Mouse (Mus musculus) liver, embryonic 14.5 days (tissue): ENCODE results near the gene Gtf2a1. TPM values are rescaled to one million over a fixed set of nuclear protein-coding genes. Genes with fewer than 3 reads are reported as not detected.

ENCODE experiments used
- ATAC-seq: fragments of 200-750 bp; cut with Nextera tagmentation; 2 replicates; pipeline ENCODE4 v1.8.0; 2017; ENCODE audit warnings: moderate number of reproducible peaks, mild to moderate bottlenecking, moderate library complexity; ENCODE audit not compliant: insufficient read depth
- DNase-seq, 3 experiments: peaks; one replicate each; pipeline ENCODE4 v3.0.0-alpha.2; 2012 to 2013; ENCODE audit warnings: low read depth in 3 of 3, low spot score in 3 of 3
- H3K27ac ChIP-seq: fragments of 300-500 bp; sonication (generic); 2 replicates; pipeline ENCODE4 v1.5.1; 2014; ENCODE audit warnings: moderate library complexity, mild to moderate bottlenecking, control low read depth, inconsistent platforms
- H3K27me3 ChIP-seq: fragments of 300-500 bp; sonication (generic); 2 replicates; pipeline ENCODE4 v1.6.1; 2014; ENCODE audit warnings: mild to moderate bottlenecking, low read length, moderate library complexity; ENCODE audit not compliant: control insufficient read depth, insufficient read depth
- H3K36me3 ChIP-seq: fragments of 300-500 bp; sonication (generic); replicated peaks from 2 replicates; pipeline ENCODE4 v1.6.1; 2014; ENCODE audit warnings: low read depth; ENCODE audit not compliant: control insufficient read depth, insufficient read depth
- H3K4me1 ChIP-seq, 2 experiments: fragments of 200-500 bp in 1 of 2; fragments of 300-500 bp in 1 of 2; sonication (generic) in 1 of 2; replicated peaks; 2 replicates each; pipeline ENCODE4 v1.6.1; 2012 to 2014; ENCODE audit warnings: antibody characterized with exemption in 1 of 2, inconsistent platforms in 1 of 2, low read length in 1 of 2; ENCODE audit not compliant: control insufficient read depth in 2 of 2, insufficient read depth in 2 of 2
- H3K4me2 ChIP-seq: fragments of 300-500 bp; sonication (generic); 2 replicates; pipeline ENCODE4 v1.6.1; 2014; ENCODE audit warnings: low read depth, mild to moderate bottlenecking, control low read depth, moderate library complexity
- H3K4me3 ChIP-seq, 2 experiments: fragments of 200-500 bp in 1 of 2; fragments of 300-500 bp in 1 of 2; sonication (generic) in 1 of 2; 2 replicates each; pipeline ENCODE4 v1.5.1; 2012 to 2014; ENCODE audit warnings: low read depth in 2 of 2, low read length in 2 of 2, mild to moderate bottlenecking in 2 of 2, control low read depth in 1 of 2, inconsistent platforms in 1 of 2, moderate library complexity in 1 of 2; ENCODE audit not compliant: insufficient read depth in 1 of 2
- H3K9ac ChIP-seq: fragments of 300-500 bp; sonication (generic); replicated peaks from 2 replicates; pipeline ENCODE4 v1.6.1; 2014; ENCODE audit warnings: mild to moderate bottlenecking, control low read depth, moderate library complexity
- H3K9me3 ChIP-seq: fragments of 300-500 bp; sonication (generic); 2 replicates; pipeline ENCODE4 v1.6.1; 2016; ENCODE audit warnings: low read length, mixed read lengths; ENCODE audit not compliant: control insufficient read depth
- CTCF ChIP-seq: IDR thresholded peaks from 2 replicates; pipeline ENCODE4 v1.5.1; 2016; ENCODE audit warnings: antibody characterized with exemption, low read depth, control low read depth
- EP300 ChIP-seq: IDR thresholded peaks from 2 replicates; pipeline ENCODE4 v1.6.1; 2016; ENCODE audit warnings: antibody characterized with exemption, low read depth
- WGBS: fragments of 180-500 bp; shearing (Covaris S2); extraction: QIAGEN DNeasy Blood & Tissue Kit; methylation state at CpG from one replicate; pipeline ENCODE4 v1.1.7; 2014; ENCODE audit not compliant: insufficient replicate concordance; 5-methylcytosine and 5-hydroxymethylcytosine counted together
- polyA plus RNA-seq, 2 experiments: library from polyadenylated mRNA; depleted of rRNA in 1 of 2; stranded (reverse) in 1 of 2; unstranded in 1 of 2; fragments of >200 nt; fragmentation: Nextera tagmentation in 1 of 2; extraction: Ambion mirVana in 1 of 2; gene quantifications; 2 replicates each; pipeline versions ENCODE4 v1.2.1 to v1.2.3; 2012 to 2014

The Gtf2a1 gene
- polyA plus RNA-seq, 2 experiments, result 6.3 to 13.8 TPM

DNA sequence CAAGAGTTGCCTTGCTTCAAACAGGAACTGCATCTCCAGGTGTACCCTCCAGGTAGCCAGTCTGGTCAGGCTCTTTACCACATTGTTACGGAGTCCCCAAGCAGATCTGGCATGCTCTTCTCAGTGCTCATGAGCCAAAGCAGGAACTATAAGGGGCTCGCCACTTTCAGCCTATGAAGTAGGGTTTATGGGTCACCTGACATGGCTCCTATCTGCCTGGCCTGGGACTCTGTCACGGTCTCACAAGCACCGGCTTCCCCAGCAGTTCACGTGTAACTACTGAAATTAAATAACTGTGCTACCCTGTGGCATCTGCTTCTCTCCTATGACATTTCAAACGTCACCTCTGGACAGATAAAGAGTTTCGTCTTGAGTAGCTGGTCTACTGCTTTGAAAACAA, 50.1 kb downstream of the Gtf2a1 start:
- H3K36me3 ChIP-seq, result no peaks in the 10 kb centered on the region
- TF ChIP-seq CTCF (no peak), EP300 (no peak)
- H3K27ac ChIP-seq, result no peak overlapping the region
- H3K4me2 ChIP-seq, result no peak overlapping the region
- WGBS, result 67% methylated on average over 7 of the region's 7 CpGs
- H3K4me3 ChIP-seq, result no peak overlapping the region
- H3K9ac ChIP-seq, result no peak overlapping the region
- ATAC-seq, result no peak
- no peaks in the 10 kb centered on the region for H3K4me1 ChIP-seq
- no peak for DNase-seq
- no peaks in the 10 kb centered on the region for H3K9me3 ChIP-seq
- no peaks in the 10 kb centered on the region for H3K27me3 ChIP-seq

DNA sequence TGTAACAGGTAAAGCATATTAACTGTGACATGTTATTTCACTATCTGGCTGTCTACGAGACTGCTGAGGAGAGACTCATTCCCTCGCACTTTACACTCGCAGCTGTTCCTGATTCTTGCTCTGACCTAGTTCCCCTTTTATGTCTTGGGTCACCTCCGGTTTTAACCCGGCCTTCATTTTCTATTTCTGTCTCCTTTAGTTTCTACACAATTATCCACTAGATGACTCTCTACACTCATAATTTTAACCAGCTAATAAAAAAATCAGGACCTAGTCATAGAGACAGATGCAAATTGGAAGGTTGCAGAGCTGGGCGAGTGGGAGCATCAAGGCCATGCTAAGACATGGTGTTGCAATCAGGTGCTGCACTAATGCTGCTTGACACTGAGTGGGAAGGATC, 55.8 kb downstream of the Gtf2a1 start:
- no peak for DNase-seq
- H3K27me3 ChIP-seq, result no peaks in the 10 kb centered on the region
- TF ChIP-seq CTCF (no peak), EP300 (no peak)
- H3K4me3 ChIP-seq, result no peak overlapping the region
- 25% methylated on average over 6 of the region's 6 CpGs for WGBS
- H3K27ac ChIP-seq, result no peak overlapping the region
- ATAC-seq, result no peak
- no peaks in the 10 kb centered on the region for H3K36me3 ChIP-seq
- no peaks in the 10 kb centered on the region for H3K4me1 ChIP-seq
- H3K4me2 ChIP-seq, result no peak overlapping the region
- no peaks in the 10 kb centered on the region for H3K9me3 ChIP-seq
- H3K9ac ChIP-seq, result no peak overlapping the region

DNA sequence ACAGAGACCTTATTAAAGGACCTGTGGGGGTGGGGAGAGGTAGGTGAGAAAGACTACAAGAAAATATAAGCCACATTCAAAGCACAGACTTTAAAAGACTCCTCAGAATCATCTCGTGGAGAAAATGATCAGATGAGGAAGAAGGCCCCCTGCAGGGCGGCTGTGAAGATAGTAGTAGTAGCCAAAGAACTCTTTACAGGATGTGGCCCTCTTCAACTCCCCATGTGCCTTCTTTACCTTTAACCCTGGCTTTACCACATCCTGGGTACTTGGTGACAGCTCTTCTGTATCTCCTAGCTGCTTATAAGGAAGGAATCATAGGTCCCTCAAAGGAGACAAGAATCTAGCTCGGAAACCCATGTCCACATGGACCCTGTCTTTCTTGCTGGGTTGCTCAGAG, 66.7 kb downstream of the Gtf2a1 start:
- no peak overlapping the region for H3K4me3 ChIP-seq
- H3K27me3 ChIP-seq, result no peaks in the 10 kb centered on the region
- H3K4me1 ChIP-seq, result no peaks in the 10 kb centered on the region
- H3K36me3 ChIP-seq, result no peaks in the 10 kb centered on the region
- H3K9ac ChIP-seq, result no peak overlapping the region
- no peak overlapping the region for H3K4me2 ChIP-seq
- ATAC-seq (no peak), DNase-seq (no peak)
- no peak overlapping the region for H3K27ac ChIP-seq
- 36% methylated on average over 3 of the region's 3 CpGs for WGBS
- no peaks in the 10 kb centered on the region for H3K9me3 ChIP-seq
- no peak for TF ChIP-seq EP300
- no peak for TF ChIP-seq CTCF

DNA sequence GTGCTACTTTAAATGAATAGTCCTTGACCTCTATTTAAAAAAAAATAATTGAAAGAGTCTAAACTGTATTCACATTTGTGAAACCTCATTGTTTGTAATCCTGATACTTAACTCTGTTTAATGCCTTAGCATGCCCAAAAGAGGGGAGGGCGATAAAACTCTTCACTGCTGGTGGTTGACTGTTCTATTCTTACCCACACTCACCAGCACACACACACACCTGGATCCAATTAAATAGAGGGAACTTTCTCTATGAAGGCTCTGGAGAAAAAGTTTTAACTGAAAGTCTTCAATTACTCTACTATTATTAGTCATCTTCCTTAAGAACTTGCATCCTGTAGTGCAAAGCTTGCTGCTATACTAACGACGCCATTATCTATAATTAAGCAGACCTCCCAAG, 72.5 kb downstream of the Gtf2a1 start:
- no peak for TF ChIP-seq EP300
- no peak for TF ChIP-seq CTCF
- ATAC-seq (no peak), DNase-seq (no peak)
- 64% methylated on average over 3 of the region's 3 CpGs for WGBS
- Histone ChIP-seq H3K4me1 (no peaks in the 10 kb centered on the region), H3K27me3 (no peaks in the 10 kb centered on the region), H3K4me2 (no peak overlapping the region), H3K4me3 (no peak overlapping the region), H3K9ac (no peak overlapping the region), H3K27ac (no peak overlapping the region), H3K9me3 (no peaks in the 10 kb centered on the region), H3K36me3 (no peaks in the 10 kb centered on the region)

DNA sequence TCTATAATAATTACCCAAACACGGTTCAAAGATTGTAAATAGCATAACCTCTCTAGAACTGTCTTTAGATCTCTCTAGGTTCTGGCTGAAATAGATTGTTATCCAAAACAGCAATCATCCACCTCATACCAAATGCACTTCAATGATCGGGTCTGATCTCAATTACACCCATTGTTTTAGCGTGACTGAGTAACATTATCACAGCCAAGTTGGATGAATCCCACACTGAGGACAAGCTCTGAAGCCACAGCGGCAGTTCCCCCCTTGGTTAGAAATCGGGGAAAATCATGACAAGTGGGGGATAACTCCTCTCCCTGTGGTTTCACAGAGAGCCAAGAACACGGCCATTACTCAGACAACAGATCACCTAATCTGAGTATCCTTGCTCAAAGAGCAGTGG, 76.3 kb downstream of the Gtf2a1 start:
- 61% methylated on average over 6 of the region's 6 CpGs for WGBS

More for the DNA sequence above, 76.3 kb downstream of the Gtf2a1 start:
- Histone ChIP-seq H3K27me3 (no peaks in the 10 kb centered on the region), H3K4me1 (no peaks in the 10 kb centered on the region), H3K9ac (no peak overlapping the region), H3K27ac (no peak overlapping the region), H3K4me2 (no peak overlapping the region), H3K36me3 (no peaks in the 10 kb centered on the region), H3K9me3 (no peaks in the 10 kb centered on the region), H3K4me3 (no peak overlapping the region)
- DNase-seq (no peak), ATAC-seq (no peak)
- TF ChIP-seq EP300 (no peak), CTCF (no peak)
